Mouse (Mus musculus) lung, postnatal 0 days (tissue): ENCODE measurements around the gene Acly.

Experiments
- CTCF ChIP-seq: IDR thresholded peaks from 2 replicates; pipeline ENCODE4 v1.5.1; 2016; ENCODE audit warnings: antibody characterized with exemption, mild to moderate bottlenecking
- EP300 ChIP-seq: IDR thresholded peaks from 2 replicates; pipeline ENCODE4 v1.6.1; 2016; ENCODE audit warnings: antibody characterized with exemption, mild to moderate bottlenecking, control low read depth

DNA sequence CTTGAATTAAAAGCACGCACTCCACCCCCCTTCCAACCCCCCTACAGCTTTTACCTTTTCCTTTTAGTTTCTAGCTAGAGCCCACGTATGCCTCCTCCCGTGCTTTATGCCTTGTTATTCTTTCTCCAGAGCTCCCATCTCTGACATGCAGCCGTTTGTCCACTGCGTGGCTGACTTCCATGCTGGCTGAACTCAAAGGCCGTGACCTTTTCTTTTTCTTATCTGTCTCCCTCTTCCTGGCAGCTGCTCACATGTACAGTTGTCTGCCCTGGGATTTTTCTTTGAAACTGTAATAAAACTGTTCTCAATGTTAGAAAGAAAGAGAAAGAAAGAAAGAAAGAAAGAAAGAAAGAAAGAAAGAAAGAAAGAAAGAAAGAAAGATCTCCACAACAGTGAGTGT is 13.2 kb upstream of the Acly start:
- TF ChIP-seq CTCF, result no peak
- no peak for TF ChIP-seq EP300
